In genomic region chr19:16167185-16167584, GRCm38 (mm10) we compare ENCODE assay signal across 8 mouse cellular contexts. TPM values are rescaled to one million over a fixed set of nuclear protein-coding genes. Genes with fewer than 3 reads are reported as not detected.
A peak's percentile ranks its signal among the peaks of the same experiment; 100 is the strongest.
DNase-seq lines count a peak whose midpoint lies in the region; ATAC-seq lines count a peak whose summit lies in the region.

No protein-coding gene starts in this region.

- no peak overlapping the region for H3K4me3 ChIP-seq in forebrain, embryonic 15.5 days
- no peak overlapping the region for H3K4me3 ChIP-seq in forebrain, embryonic 12.5 days (replicated peaks)
- no peak overlapping the region for H3K4me3 ChIP-seq in kidney, embryonic 16.5 days (ENCODE audit: low read length)

- H3K9ac ChIP-seq in forebrain, embryonic 15.5 days (replicated peaks): no peak overlapping the region
- no peak overlapping the region for H3K9ac ChIP-seq in forebrain, embryonic 12.5 days
- H3K9ac ChIP-seq in kidney, embryonic 16.5 days (replicated peaks; ENCODE audit: low read length): no peak overlapping the region

- peaks cover 29% of the 10 kb centered on the region for H3K4me1 ChIP-seq in forebrain, embryonic 15.5 days
- peaks cover 29% of the 10 kb centered on the region for H3K4me1 ChIP-seq in forebrain, embryonic 12.5 days
- H3K4me1 ChIP-seq in kidney, embryonic 16.5 days (ENCODE audit: insufficient read depth, low read length): peaks cover 51% of the 10 kb centered on the region

- 0 out of 2 replicates have a peak overlapping the region, but pooled peaks have one; percentile 10 for H3K27ac ChIP-seq in forebrain, embryonic 15.5 days (replicated peaks)
- no peak overlapping the region for H3K27ac ChIP-seq in forebrain, embryonic 12.5 days
- peak overlapping the region; percentile 43; the same call in 1 of the 2 replicates for H3K27ac ChIP-seq in kidney, embryonic 16.5 days (ENCODE audit: low read length)

- H3K27me3 ChIP-seq in forebrain, embryonic 15.5 days: no peaks in the 10 kb centered on the region
- H3K27me3 ChIP-seq in forebrain, embryonic 12.5 days: no peaks in the 10 kb centered on the region
- no peaks in the 10 kb centered on the region for H3K27me3 ChIP-seq in kidney, embryonic 16.5 days (ENCODE audit: insufficient read depth, low read length)

- no peak overlapping the region for H3K4me2 ChIP-seq in forebrain, embryonic 15.5 days (replicated peaks)
- no peak overlapping the region for H3K4me2 ChIP-seq in forebrain, embryonic 12.5 days
- no peak overlapping the region for H3K4me2 ChIP-seq in kidney, embryonic 16.5 days (replicated peaks; ENCODE audit: low read depth, low read length)

- peak; percentile 30 for DNase-seq in left cerebral cortex, adult 11 months (ENCODE audit: low spot score)
- no peak for DNase-seq in left cerebral cortex, postnatal 10 days (ENCODE audit: extremely low spot score in 1 of 2, low spot score in 2 of 2)
- DNase-seq in cerebellum, adult 11 months: peak; percentile 53
- no peak for DNase-seq in adrenal gland, postnatal 14 days

- H3K9me3 ChIP-seq in forebrain, embryonic 15.5 days: no peaks in the 10 kb centered on the region
- no peaks in the 10 kb centered on the region for H3K9me3 ChIP-seq in forebrain, embryonic 12.5 days
- H3K9me3 ChIP-seq in kidney, embryonic 16.5 days (ENCODE audit: low read length): no peaks in the 10 kb centered on the region

- ATAC-seq in forebrain, embryonic 15.5 days (replicated peaks): 0 out of 2 replicates have a peak, but pooled peaks have one; percentile 24
- no peak for ATAC-seq in forebrain, embryonic 12.5 days (ENCODE audit: low FRiP score)
- no peak for ATAC-seq in kidney, embryonic 16.5 days (ENCODE audit: low FRiP score, low TSS enrichment)
- no peak; the same call in 1 of the 2 replicates for ATAC-seq in granulocyte monocyte progenitor cell, adult 5-6 weeks (replicated peaks; ENCODE audit: poor library complexity, severe bottlenecking)

- 31% methylated on average over 4 of the region's 4 CpGs for WGBS in forebrain, embryonic 15.5 days
- 60% methylated on average over 4 of the region's 4 CpGs for WGBS in forebrain, embryonic 12.5 days
- WGBS in kidney, embryonic 16.5 days: 66% methylated on average over 4 of the region's 4 CpGs

- intact Hi-C loops in left cerebral cortex, postnatal 10 days (cut with DNase I): no loop called here

- no peaks in the 10 kb centered on the region for H3K36me3 ChIP-seq in forebrain, embryonic 15.5 days
- no peaks in the 10 kb centered on the region for H3K36me3 ChIP-seq in forebrain, embryonic 12.5 days (replicated peaks)
- H3K36me3 ChIP-seq in kidney, embryonic 16.5 days (ENCODE audit: insufficient read depth, low read length): 0 out of 2 replicates have a peak, but pooled peaks cover 2% of the 10 kb centered on the region

RNA-seq across cellular contexts. Expression of gene Gnaq, which starts 34.6 kb away (rescaled TPM):
- 85.2 and 96.9 TPM in 2 replicates for polyA plus RNA-seq in forebrain, embryonic 15.5 days (2015; fragmentation: Nextera tagmentation; extraction: Ambion mirVana)
- polyA plus RNA-seq in forebrain, embryonic 12.5 days (2016; fragmentation: Nextera tagmentation; extraction: Ambion mirVana): 44.0 and 49.5 TPM in 2 replicates
- total RNA-seq in left cerebral cortex, postnatal 10 days (2021): 100 to 1,000 TPM; 197 to 209 TPM
- polyA plus RNA-seq in kidney, embryonic 16.5 days (2015; fragmentation: Nextera tagmentation; extraction: Ambion mirVana): 40.0 and 41.4 TPM in 2 replicates
- total RNA-seq in granulocyte monocyte progenitor cell, adult 5-6 weeks (2014; fragmentation: Nextera tagmentation): 21.2 and 28.6 TPM in 2 replicates
- total RNA-seq in granulocyte monocyte progenitor cell, adult 5-6 weeks (2017): 12.3 and 16.3 TPM in 2 replicates
- total RNA-seq in adrenal gland, postnatal 14 days (2021): 57.7 and 62.5 TPM in 2 replicates

Comparison
In these comparisons a context has a peak if more than half of its experiments do, and no peak if none do; other contexts are left out.
1. DNase-seq: peak in left cerebral cortex, adult 11 months (single experiment) and cerebellum, adult 11 months (single experiment); none in left cerebral cortex, postnatal 10 days (0 of 2) and adrenal gland, postnatal 14 days (single experiment).